In genomic region chr6:124881821-124882220, GRCm38 (mm10) we compare ENCODE assay signal across 20 mouse cellular contexts. TPM values are rescaled to one million over a fixed set of nuclear protein-coding genes. Genes with fewer than 3 reads are reported as not detected.
"Had no signal": no experiment of that assay in that cellular context is flagged by ENCODE, and none has a peak within 500 bp of the region (broad histone marks: within the 10 kb centered on the region; RNA-seq: fewer than 3 reads in every experiment).

No protein-coding gene starts in this region.

- ATAC-seq: midbrain, embryonic 16.5 days had no signal

- H3K36me3 ChIP-seq: midbrain, embryonic 10.5 days; midbrain, embryonic 12.5 days; neural tube, embryonic 13.5 days; neural tube, embryonic 15.5 days had no signal

- H3K27ac ChIP-seq: midbrain, embryonic 10.5 days; midbrain, embryonic 12.5 days; neural tube, embryonic 13.5 days; neural tube, embryonic 15.5 days had no signal

- H3K4me1 ChIP-seq: midbrain, embryonic 12.5 days; neural tube, embryonic 15.5 days had no signal

- H3K27me3 ChIP-seq: midbrain, embryonic 12.5 days; neural tube, embryonic 13.5 days; neural tube, embryonic 15.5 days had no signal

- DNase-seq: lung, adult 18-20 months; lung, embryonic 14.5 days; lung, postnatal 10 days; lung, postnatal 4 days; midbrain, embryonic 14.5 days; retina, postnatal 1 day; right cerebral cortex, adult 18-20 months; right cerebral cortex, postnatal 25 days; right cerebral cortex, postnatal 4 days; spleen, adult 18-20 months; thymus, adult 18-20 months; thymus, postnatal 36 days had no signal

- H3K4me2 ChIP-seq: lung, embryonic 14.5 days; midbrain, embryonic 12.5 days; neural tube, embryonic 13.5 days; neural tube, embryonic 15.5 days had no signal

- H3K9me3 ChIP-seq: midbrain, embryonic 10.5 days; midbrain, embryonic 12.5 days; neural tube, embryonic 13.5 days; neural tube, embryonic 15.5 days had no signal

- H3K9ac ChIP-seq: lung, embryonic 14.5 days; midbrain, embryonic 12.5 days; neural tube, embryonic 13.5 days; neural tube, embryonic 15.5 days had no signal

- H3K4me3 ChIP-seq: midbrain, embryonic 10.5 days; midbrain, embryonic 12.5 days; myocyte; neural tube, embryonic 13.5 days; neural tube, embryonic 15.5 days had no signal

RNA-seq across cellular contexts. Expression of gene Cd4, which starts 6.2 kb away (rescaled TPM):
- total RNA-seq: megakaryocyte-erythroid progenitor cell, adult 5-6 weeks had no signal
- polyA plus RNA-seq: lung, embryonic 14.5 days; midbrain, embryonic 10.5 days; midbrain, embryonic 12.5 days; myocyte; neural tube, embryonic 11.5 days; neural tube, embryonic 13.5 days had no signal

RNA-seq across cellular contexts. Expression of gene Gpr162, which starts 18.0 kb away (rescaled TPM):
- total RNA-seq: megakaryocyte-erythroid progenitor cell, adult 5-6 weeks had no signal
